Mouse (Mus musculus) G1E (cell line): ENCODE results near the gene Cdc42bpg.

Source experiments
- CTCF ChIP-seq: IDR thresholded peaks from 2 replicates; pipeline ENCODE4 v1.5.1; 2012; ENCODE audit warnings: low read depth, low read length, inconsistent platforms, mixed read lengths
- GATA1 ChIP-seq: IDR thresholded peaks from 2 replicates; pipeline ENCODE4 v1.6.1; 2012; ENCODE audit warnings: borderline replicate concordance, low read length, inconsistent platforms, mixed read lengths
- GATA2 ChIP-seq: IDR thresholded peaks from 2 replicates; pipeline ENCODE4 v1.6.1; 2012; ENCODE audit warnings: low read depth, low read length, inconsistent platforms, borderline replicate concordance
- POLR2AphosphoS5 ChIP-seq: IDR thresholded peaks from 2 replicates; pipeline ENCODE4 v1.6.1; 2012; ENCODE audit warnings: low read depth, low read length, inconsistent platforms; ENCODE audit not compliant: insufficient replicate concordance

GRCm38 (mm10) chr19:6346661-6347060, 40.4 kb downstream of the Cdc42bpg start:
- TF ChIP-seq GATA1 (no peak), CTCF (no peak), GATA2 (no peak), POLR2AphosphoS5 (no peak)
